8 mouse cellular contexts compared by ENCODE assay signal in genomic region chr5:137756882-137757661, GRCm38 (mm10). TPM values are rescaled to one million over a fixed set of nuclear protein-coding genes. Genes with fewer than 3 reads are reported as not detected.
DNase-seq lines count a peak whose midpoint lies in the region; ATAC-seq and TF ChIP-seq lines count a peak whose summit lies in the region.

No protein-coding gene starts in this region.

- no peak overlapping the region for H3ac ChIP-seq in C2C12 (ENCODE audit: control insufficient read depth, insufficient read length, low read depth)

- no peak overlapping the region for H3K27ac ChIP-seq in bone marrow, adult 2 months (ENCODE audit: control insufficient read depth, insufficient read depth, low read depth, low read length, poor library complexity)
- H3K27ac ChIP-seq in heart, embryonic 11.5 days (ENCODE audit: low read depth, low read length), result no peak overlapping the region
- H3K27ac ChIP-seq in kidney, embryonic 14.5 days (ENCODE audit: low read depth, low read length), result no peak overlapping the region
- no peak overlapping the region for H3K27ac ChIP-seq in limb, embryonic 14.5 days (replicated peaks; ENCODE audit: low read depth, low read length)
- H3K27ac ChIP-seq in midbrain, postnatal 0 days (ENCODE audit: low read depth, low read length), result peak overlapping the region; percentile 52

- WGBS in bone marrow, adult 2 months, result 50% methylated on average over 10 of the region's 10 CpGs
- WGBS in heart, embryonic 11.5 days (ENCODE audit: insufficient replicate concordance), result 30% methylated on average over 10 of the region's 10 CpGs
- 47% methylated on average over 10 of the region's 10 CpGs for WGBS in kidney, embryonic 14.5 days
- WGBS in limb, embryonic 14.5 days, result 48% methylated on average over 10 of the region's 10 CpGs
- 47% methylated on average over 10 of the region's 10 CpGs for WGBS in midbrain, postnatal 0 days

- peak; percentile 87 for DNase-seq in limb, embryonic 14.5 days (ENCODE audit: low spot score)
- DNase-seq in midbrain, postnatal 0 days (ENCODE audit: low spot score), result peak; percentile 93
- DNase-seq in spleen, postnatal 14 days (ENCODE audit: low spot score in 2 of 2), result peak; percentile 76 to 87

- H3K4me2 ChIP-seq in heart, embryonic 11.5 days, result no peak overlapping the region
- H3K4me2 ChIP-seq in kidney, embryonic 14.5 days (replicated peaks; ENCODE audit: low read depth, low read length), result no peak overlapping the region
- H3K4me2 ChIP-seq in limb, embryonic 14.5 days (replicated peaks; ENCODE audit: low read depth, low read length, severe bottlenecking), result no peak overlapping the region
- H3K4me2 ChIP-seq in midbrain, postnatal 0 days (ENCODE audit: low read depth, low read length, poor library complexity, severe bottlenecking), result no peak overlapping the region

- TF ChIP-seq POLR2A in bone marrow, adult 2 months (IDR thresholded peaks at IDR 0.05; ENCODE audit: borderline replicate concordance, control insufficient read depth, low read depth, low read length), result no peak; the same call in 1 of the 2 replicates
- no peak for TF ChIP-seq POLR2A in limb, embryonic 14.5 days (IDR thresholded peaks at IDR 0.05; ENCODE audit: borderline replicate concordance, extremely low read depth, insufficient read depth, insufficient read length)

- peak; percentile 74 for ATAC-seq in erythroblast, adult 5-6 weeks (replicated peaks; ENCODE audit: low FRiP score, poor library complexity, severe bottlenecking)
- peak; percentile 44; the same call in 1 of the 2 replicates for ATAC-seq in heart, embryonic 11.5 days (replicated peaks; ENCODE audit: insufficient number of reproducible peaks, low FRiP score, low TSS enrichment)
- ATAC-seq in kidney, embryonic 14.5 days (ENCODE audit: low FRiP score, low TSS enrichment), result peak; percentile 56; the same call in 1 of the 2 replicates
- ATAC-seq in limb, embryonic 14.5 days (ENCODE audit: low FRiP score, low read depth), result peak; percentile 46
- ATAC-seq in midbrain, postnatal 0 days (ENCODE audit: low FRiP score), result 0 out of 2 replicates have a peak, but pooled peaks have one; percentile 8

- no peak overlapping the region for H3K9ac ChIP-seq in heart, embryonic 11.5 days (ENCODE audit: low read depth, low read length)
- H3K9ac ChIP-seq in kidney, embryonic 14.5 days (ENCODE audit: low read depth, low read length), result no peak overlapping the region
- H3K9ac ChIP-seq in limb, embryonic 14.5 days (ENCODE audit: low read depth, low read length, severe bottlenecking), result no peak overlapping the region
- H3K9ac ChIP-seq in midbrain, postnatal 0 days (replicated peaks; ENCODE audit: low read length, poor library complexity, severe bottlenecking), result no peak overlapping the region

- no peaks in the 10 kb centered on the region for H3K9me3 ChIP-seq in heart, embryonic 11.5 days (replicated peaks; ENCODE audit: control insufficient read depth, low read length)
- no peaks in the 10 kb centered on the region for H3K9me3 ChIP-seq in kidney, embryonic 14.5 days (ENCODE audit: control insufficient read depth, low read length)
- no peaks in the 10 kb centered on the region for H3K9me3 ChIP-seq in limb, embryonic 14.5 days (ENCODE audit: control insufficient read depth, low read length)
- H3K9me3 ChIP-seq in midbrain, postnatal 0 days (ENCODE audit: low read length), result no peaks in the 10 kb centered on the region

- H3K79me2 ChIP-seq in C2C12 (ENCODE audit: control insufficient read depth, insufficient read depth), result no peaks in the 10 kb centered on the region

- peak; percentile 84 for TF ChIP-seq CTCF in C2C12 (IDR thresholded peaks at IDR 0.05; ENCODE audit: control insufficient read depth, insufficient read depth, insufficient read length)
- peak; percentile 94 for TF ChIP-seq CTCF in bone marrow, adult 2 months (IDR thresholded peaks at IDR 0.05; ENCODE audit: control insufficient read depth, insufficient read depth, low read length)
- peak; percentile 94 for TF ChIP-seq CTCF in midbrain, postnatal 0 days (IDR thresholded peaks at IDR 0.05)

- H3K4me3 ChIP-seq in C2C12 (ENCODE audit: insufficient read depth, poor library complexity, severe bottlenecking), result no peak overlapping the region
- no peak overlapping the region for H3K4me3 ChIP-seq in bone marrow, adult 2 months (replicated peaks; ENCODE audit: control insufficient read depth, low read depth, low read length)
- H3K4me3 ChIP-seq in heart, embryonic 11.5 days (ENCODE audit: low read depth, low read length), result no peak overlapping the region
- no peak overlapping the region for H3K4me3 ChIP-seq in kidney, embryonic 14.5 days (ENCODE audit: low read length)
- H3K4me3 ChIP-seq in limb, embryonic 14.5 days (replicated peaks; ENCODE audit: low read length), result no peak overlapping the region
- H3K4me3 ChIP-seq in midbrain, postnatal 0 days (ENCODE audit: low read depth, low read length), result no peak overlapping the region

- peaks cover 19% of the 10 kb centered on the region for H3K36me3 ChIP-seq in C2C12 (ENCODE audit: control insufficient read depth, insufficient read depth)
- H3K36me3 ChIP-seq in heart, embryonic 11.5 days (ENCODE audit: control insufficient read depth, insufficient read depth, low read length), result peaks cover 32% of the 10 kb centered on the region
- peaks cover 53% of the 10 kb centered on the region for H3K36me3 ChIP-seq in kidney, embryonic 14.5 days (ENCODE audit: control insufficient read depth, insufficient read depth, low read length)
- H3K36me3 ChIP-seq in limb, embryonic 14.5 days (ENCODE audit: control insufficient read depth, insufficient read depth, low read length), result peaks cover 68% of the 10 kb centered on the region
- H3K36me3 ChIP-seq in midbrain, postnatal 0 days (ENCODE audit: insufficient read depth, low read length), result peaks cover 6% of the 10 kb centered on the region; the same call in 1 of the 2 replicates

- H3K27me3 ChIP-seq in C2C12 (ENCODE audit: control insufficient read depth, insufficient read depth, insufficient read length), result no peaks in the 10 kb centered on the region
- H3K27me3 ChIP-seq in heart, embryonic 11.5 days (ENCODE audit: control insufficient read depth, insufficient read depth, low read length), result no peaks in the 10 kb centered on the region
- H3K27me3 ChIP-seq in kidney, embryonic 14.5 days (ENCODE audit: control insufficient read depth, insufficient read depth, low read length), result no peaks in the 10 kb centered on the region
- no peaks in the 10 kb centered on the region for H3K27me3 ChIP-seq in limb, embryonic 14.5 days (ENCODE audit: control insufficient read depth, insufficient read depth, low read length)
- no peaks in the 10 kb centered on the region for H3K27me3 ChIP-seq in midbrain, postnatal 0 days (ENCODE audit: insufficient read depth, low read length)

- H3K79me3 ChIP-seq in C2C12 (ENCODE audit: low read depth), result no peaks in the 10 kb centered on the region

- H3K4me1 ChIP-seq in bone marrow, adult 2 months (ENCODE audit: control insufficient read depth, insufficient read depth, low read length), result no peaks in the 10 kb centered on the region; the same call in 1 of the 2 replicates
- peaks cover 34% of the 10 kb centered on the region for H3K4me1 ChIP-seq in heart, embryonic 11.5 days (ENCODE audit: control insufficient read depth, insufficient read depth, low read length)
- 0 out of 2 replicates have a peak, but pooled peaks cover 3% of the 10 kb centered on the region for H3K4me1 ChIP-seq in kidney, embryonic 14.5 days (ENCODE audit: control insufficient read depth, insufficient read depth, low read length)
- H3K4me1 ChIP-seq in limb, embryonic 14.5 days (ENCODE audit: control insufficient read depth, insufficient read depth, low read length), result no peaks in the 10 kb centered on the region
- no peaks in the 10 kb centered on the region for H3K4me1 ChIP-seq in midbrain, postnatal 0 days (ENCODE audit: insufficient read depth, low read length)

RNA-seq across cellular contexts. Expression of gene Tsc22d4, which starts 11.5 kb away (rescaled TPM):
- polyA plus RNA-seq in C2C12 (2012; fragmentation: generic; extraction: Trizol), result 32.4 TPM
- polyA plus RNA-seq in bone marrow, adult 2 months (2011; ENCODE audit: insufficient read depth, insufficient read length, low replicate concordance, missing spikeins), result 143 and 144 TPM in 2 replicates
- 24.5 and 44.6 TPM in 2 replicates for total RNA-seq in erythroblast, adult 5-6 weeks (2015; ENCODE audit: low replicate concordance)
- 69.5 and 76.3 TPM in 2 replicates for total RNA-seq in erythroblast, adult 5-6 weeks (2017; ENCODE audit: low replicate concordance)
- polyA plus RNA-seq in heart, embryonic 11.5 days (2014; fragmentation: Nextera tagmentation; extraction: Ambion mirVana), result 139 and 147 TPM in 2 replicates
- polyA plus RNA-seq in kidney, embryonic 14.5 days (2014; fragmentation: Nextera tagmentation; extraction: Ambion mirVana), result 104 and 121 TPM in 2 replicates
- 89.1 and 111 TPM in 2 replicates for polyA plus RNA-seq in limb, embryonic 14.5 days (2012; rRNA removed)
- polyA plus RNA-seq in limb, embryonic 14.5 days (2014; fragmentation: Nextera tagmentation; extraction: Ambion mirVana), result 151 and 164 TPM in 2 replicates
- 188 and 320 TPM in 2 replicates for total RNA-seq in midbrain, postnatal 0 days (2014; rRNA removed)
- polyA plus RNA-seq in midbrain, postnatal 0 days (2015; fragmentation: Nextera tagmentation; extraction: Ambion mirVana), result 157 and 179 TPM in 2 replicates

RNA-seq across cellular contexts. Expression of gene Nyap1, which starts 15.7 kb away (rescaled TPM):
- 3.6 TPM for polyA plus RNA-seq in C2C12 (2012; fragmentation: generic; extraction: Trizol)
- 1.2 and 1.9 TPM in 2 replicates for polyA plus RNA-seq in bone marrow, adult 2 months (2011; ENCODE audit: insufficient read depth, insufficient read length, low replicate concordance, missing spikeins)
- 0.38 TPM in 1 of 2 replicates, not detected in the other for total RNA-seq in erythroblast, adult 5-6 weeks (2015; ENCODE audit: low replicate concordance)
- 0.84 and 1.4 TPM in 2 replicates for total RNA-seq in erythroblast, adult 5-6 weeks (2017; ENCODE audit: low replicate concordance)
- 0.47 and 1.0 TPM in 2 replicates for polyA plus RNA-seq in heart, embryonic 11.5 days (2014; fragmentation: Nextera tagmentation; extraction: Ambion mirVana)
- 0.56 and 1.1 TPM in 2 replicates for polyA plus RNA-seq in kidney, embryonic 14.5 days (2014; fragmentation: Nextera tagmentation; extraction: Ambion mirVana)
- 19.7 and 25.0 TPM in 2 replicates for polyA plus RNA-seq in limb, embryonic 14.5 days (2012; rRNA removed)
- 1.2 and 1.4 TPM in 2 replicates for polyA plus RNA-seq in limb, embryonic 14.5 days (2014; fragmentation: Nextera tagmentation; extraction: Ambion mirVana)
- total RNA-seq in midbrain, postnatal 0 days (2014; rRNA removed), result 230 and 261 TPM in 2 replicates
- 47.0 and 50.1 TPM in 2 replicates for polyA plus RNA-seq in midbrain, postnatal 0 days (2015; fragmentation: Nextera tagmentation; extraction: Ambion mirVana)

RNA-seq across cellular contexts. Expression of gene Ppp1r35, which starts 21.6 kb away (rescaled TPM):
- polyA plus RNA-seq in C2C12 (2012; fragmentation: generic; extraction: Trizol), result 42.7 TPM
- 52.6 and 130 TPM in 2 replicates for polyA plus RNA-seq in bone marrow, adult 2 months (2011; ENCODE audit: insufficient read depth, insufficient read length, low replicate concordance, missing spikeins)
- total RNA-seq in erythroblast, adult 5-6 weeks (2015; ENCODE audit: low replicate concordance), result 6.5 and 24.2 TPM in 2 replicates
- total RNA-seq in erythroblast, adult 5-6 weeks (2017; ENCODE audit: low replicate concordance), result 6.4 and 12.0 TPM in 2 replicates
- polyA plus RNA-seq in heart, embryonic 11.5 days (2014; fragmentation: Nextera tagmentation; extraction: Ambion mirVana), result 29.9 and 35.3 TPM in 2 replicates
- 41.6 and 54.8 TPM in 2 replicates for polyA plus RNA-seq in kidney, embryonic 14.5 days (2014; fragmentation: Nextera tagmentation; extraction: Ambion mirVana)
- polyA plus RNA-seq in limb, embryonic 14.5 days (2012; rRNA removed), result 45.2 and 46.8 TPM in 2 replicates
- 37.6 and 44.9 TPM in 2 replicates for polyA plus RNA-seq in limb, embryonic 14.5 days (2014; fragmentation: Nextera tagmentation; extraction: Ambion mirVana)
- total RNA-seq in midbrain, postnatal 0 days (2014; rRNA removed), result 32.5 and 42.1 TPM in 2 replicates
- 38.8 and 47.8 TPM in 2 replicates for polyA plus RNA-seq in midbrain, postnatal 0 days (2015; fragmentation: Nextera tagmentation; extraction: Ambion mirVana)

RNA-seq across cellular contexts. Expression of gene Mepce, which starts 30.4 kb away (rescaled TPM):
- 44.6 TPM for polyA plus RNA-seq in C2C12 (2012; fragmentation: generic; extraction: Trizol)
- polyA plus RNA-seq in bone marrow, adult 2 months (2011; ENCODE audit: insufficient read depth, insufficient read length, low replicate concordance, missing spikeins), result 25.6 and 45.6 TPM in 2 replicates
- 7.7 and 11.7 TPM in 2 replicates for total RNA-seq in erythroblast, adult 5-6 weeks (2015; ENCODE audit: low replicate concordance)
- total RNA-seq in erythroblast, adult 5-6 weeks (2017; ENCODE audit: low replicate concordance), result 4.8 and 14.4 TPM in 2 replicates
- polyA plus RNA-seq in heart, embryonic 11.5 days (2014; fragmentation: Nextera tagmentation; extraction: Ambion mirVana), result 7.4 and 9.2 TPM in 2 replicates
- 11.8 and 16.4 TPM in 2 replicates for polyA plus RNA-seq in kidney, embryonic 14.5 days (2014; fragmentation: Nextera tagmentation; extraction: Ambion mirVana)
- polyA plus RNA-seq in limb, embryonic 14.5 days (2012; rRNA removed), result 42.0 and 42.3 TPM in 2 replicates
- polyA plus RNA-seq in limb, embryonic 14.5 days (2014; fragmentation: Nextera tagmentation; extraction: Ambion mirVana), result 13.9 and 16.7 TPM in 2 replicates
- total RNA-seq in midbrain, postnatal 0 days (2014; rRNA removed), result 40.8 and 46.0 TPM in 2 replicates
- polyA plus RNA-seq in midbrain, postnatal 0 days (2015; fragmentation: Nextera tagmentation; extraction: Ambion mirVana), result 16.1 and 17.6 TPM in 2 replicates

RNA-seq across cellular contexts. Expression of gene Zcwpw1, which starts 30.5 kb away (rescaled TPM):
- polyA plus RNA-seq in C2C12 (2012; fragmentation: generic; extraction: Trizol), result 0.73 TPM
- polyA plus RNA-seq in bone marrow, adult 2 months (2011; ENCODE audit: insufficient read depth, insufficient read length, low replicate concordance, missing spikeins), result 9.5 and 18.7 TPM in 2 replicates
- 1.7 and 9.2 TPM in 2 replicates for total RNA-seq in erythroblast, adult 5-6 weeks (2015; ENCODE audit: low replicate concordance)
- 5.5 and 6.1 TPM in 2 replicates for total RNA-seq in erythroblast, adult 5-6 weeks (2017; ENCODE audit: low replicate concordance)
- 12.4 and 13.7 TPM in 2 replicates for polyA plus RNA-seq in heart, embryonic 11.5 days (2014; fragmentation: Nextera tagmentation; extraction: Ambion mirVana)
- polyA plus RNA-seq in kidney, embryonic 14.5 days (2014; fragmentation: Nextera tagmentation; extraction: Ambion mirVana), result 21.8 and 27.4 TPM in 2 replicates
- 19.4 and 30.1 TPM in 2 replicates for polyA plus RNA-seq in limb, embryonic 14.5 days (2012; rRNA removed)
- 17.3 and 18.5 TPM in 2 replicates for polyA plus RNA-seq in limb, embryonic 14.5 days (2014; fragmentation: Nextera tagmentation; extraction: Ambion mirVana)
- total RNA-seq in midbrain, postnatal 0 days (2014; rRNA removed), result 5.8 and 7.7 TPM in 2 replicates
- polyA plus RNA-seq in midbrain, postnatal 0 days (2015; fragmentation: Nextera tagmentation; extraction: Ambion mirVana), result 9.0 and 9.4 TPM in 2 replicates

Comparison
In these comparisons a context has a peak if more than half of its experiments do, and no peak if none do; other contexts are left out.
1. ATAC-seq: peak in every context shown above with its lines; median percentile 74 in erythroblast, adult 5-6 weeks; 56 in kidney, embryonic 14.5 days; 46 in limb, embryonic 14.5 days; 44 in heart, embryonic 11.5 days; 8 in midbrain, postnatal 0 days.